Mouse (Mus musculus): ENCODE measurements around the gene Arhgap35. TPM values are rescaled to one million over a fixed set of nuclear protein-coding genes. Genes with fewer than 3 reads are reported as not detected.

The Arhgap35 gene
- polyA plus RNA-seq, 1 experiment from 2014 or later, result 11.5 TPM

GRCm38 (mm10) chr7:16493361-16493760, 121.4 kb downstream of the Arhgap35 start:
- H3K4me1 ChIP-seq (replicated peaks; ENCODE audit: control insufficient read depth, insufficient read depth, low read length), result no peaks in the 10 kb centered on the region
- ATAC-seq (replicated peaks; ENCODE audit: low FRiP score) (no peak), DNase-seq (ENCODE audit: low spot score) (no peak)
- WGBS, result 42% methylated on average over 2 of the region's 2 CpGs
- no peak overlapping the region for H3K27ac ChIP-seq (ENCODE audit: low read depth, low read length)
- H3K4me3 ChIP-seq (ENCODE audit: low read depth, low read length), result no peak overlapping the region
- H3K36me3 ChIP-seq (ENCODE audit: control insufficient read depth, insufficient read depth, low read length), result peaks cover 12% of the 10 kb centered on the region
- H3K9ac ChIP-seq (ENCODE audit: low read depth, low read length), result no peak overlapping the region
- no peak overlapping the region for H3K4me2 ChIP-seq
- no peaks in the 10 kb centered on the region for H3K27me3 ChIP-seq (replicated peaks; ENCODE audit: control insufficient read depth, insufficient read depth, low read length)
- H3K9me3 ChIP-seq (ENCODE audit: control insufficient read depth, low read length), result no peaks in the 10 kb centered on the region

GRCm38 (mm10) chr7:16492211-16492610, 122.6 kb downstream of the Arhgap35 start:
- DNase-seq (ENCODE audit: low spot score), result no peak
- peaks cover 1% of the 10 kb centered on the region; the same call in 1 of the 2 replicates for H3K36me3 ChIP-seq (ENCODE audit: control insufficient read depth, insufficient read depth, low read length)
- no peaks in the 10 kb centered on the region for H3K27me3 ChIP-seq (replicated peaks; ENCODE audit: control insufficient read depth, insufficient read depth, low read length)
- no peak for ATAC-seq (replicated peaks; ENCODE audit: low FRiP score)
- WGBS, result 62% methylated on average over 3 of the region's 3 CpGs
- no peak overlapping the region for H3K4me3 ChIP-seq (ENCODE audit: low read depth, low read length)
- no peaks in the 10 kb centered on the region for H3K4me1 ChIP-seq (replicated peaks; ENCODE audit: control insufficient read depth, insufficient read depth, low read length)
- no peak overlapping the region for H3K27ac ChIP-seq (ENCODE audit: low read depth, low read length)
- H3K4me2 ChIP-seq, result no peak overlapping the region
- H3K9me3 ChIP-seq (ENCODE audit: control insufficient read depth, low read length), result no peaks in the 10 kb centered on the region
- no peak overlapping the region for H3K9ac ChIP-seq (ENCODE audit: low read depth, low read length)

DNA sequence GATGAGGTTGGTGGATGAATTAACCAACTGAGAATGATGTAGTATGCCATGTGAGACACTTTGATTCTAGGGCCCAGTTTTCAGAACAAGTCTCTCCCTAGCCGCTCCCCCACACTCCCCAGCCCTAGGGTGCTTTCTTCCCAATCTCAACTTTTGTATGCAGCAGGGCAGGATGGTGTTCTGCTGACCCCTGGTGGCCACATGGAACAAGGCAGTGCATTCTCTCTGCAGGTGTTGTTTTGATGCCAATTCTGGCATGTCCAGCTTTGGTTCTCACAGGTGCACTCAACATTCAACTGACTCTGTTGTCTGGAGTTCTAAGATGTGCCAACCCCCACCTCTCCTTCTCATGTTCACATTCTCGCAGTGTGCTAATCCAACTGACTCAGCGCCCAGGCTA, 123.0 kb downstream of the Arhgap35 start:
- ATAC-seq (replicated peaks; ENCODE audit: low FRiP score) (0 out of 2 replicates have a peak, but pooled peaks have one; percentile 40), DNase-seq (ENCODE audit: low spot score) (peak; percentile 57)
- no peaks in the 10 kb centered on the region for H3K9me3 ChIP-seq (ENCODE audit: control insufficient read depth, low read length)
- H3K4me2 ChIP-seq, result no peak overlapping the region
- WGBS, result 24% methylated on average over 3 of the region's 3 CpGs
- no peaks in the 10 kb centered on the region for H3K27me3 ChIP-seq (replicated peaks; ENCODE audit: control insufficient read depth, insufficient read depth, low read length)
- H3K4me3 ChIP-seq (ENCODE audit: low read depth, low read length), result no peak overlapping the region
- H3K36me3 ChIP-seq (ENCODE audit: control insufficient read depth, insufficient read depth, low read length), result no peaks in the 10 kb centered on the region; the same call in 1 of the 2 replicates
- no peak overlapping the region for H3K9ac ChIP-seq (ENCODE audit: low read depth, low read length)
- no peaks in the 10 kb centered on the region for H3K4me1 ChIP-seq (replicated peaks; ENCODE audit: control insufficient read depth, insufficient read depth, low read length)
- H3K27ac ChIP-seq (ENCODE audit: low read depth, low read length), result no peak overlapping the region

DNA sequence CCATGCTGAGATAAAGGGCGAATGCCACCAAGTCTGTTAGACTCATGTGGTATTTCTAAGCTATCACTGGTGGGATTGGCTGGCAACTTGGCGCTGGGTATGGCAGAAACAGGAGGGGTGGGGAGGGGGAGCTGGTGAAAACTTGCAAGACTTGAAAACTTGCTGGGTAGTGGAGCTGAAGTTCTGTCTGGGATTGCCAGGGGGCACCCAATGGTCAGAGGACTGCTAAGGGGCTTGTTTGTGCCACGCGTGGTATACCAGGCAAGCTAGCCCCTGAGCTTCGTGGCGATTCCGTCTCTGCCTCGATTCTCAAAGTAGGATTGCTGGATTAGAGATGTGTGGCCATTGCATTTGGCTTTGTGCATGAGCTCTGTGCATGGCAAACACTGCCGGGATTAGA, 124.8 kb downstream of the Arhgap35 start:
- no peak for ATAC-seq (replicated peaks; ENCODE audit: low FRiP score)
- Histone ChIP-seq H3K36me3 (ENCODE audit: control insufficient read depth, insufficient read depth, low read length) (no peaks in the 10 kb centered on the region), H3K9me3 (ENCODE audit: control insufficient read depth, low read length) (no peaks in the 10 kb centered on the region), H3K9ac (ENCODE audit: low read depth, low read length) (no peak overlapping the region), H3K4me1 (replicated peaks; ENCODE audit: control insufficient read depth, insufficient read depth, low read length) (no peaks in the 10 kb centered on the region), H3K4me3 (ENCODE audit: low read depth, low read length) (no peak overlapping the region), H3K27ac (ENCODE audit: low read depth, low read length) (no peak overlapping the region), H3K27me3 (replicated peaks; ENCODE audit: control insufficient read depth, insufficient read depth, low read length) (no peaks in the 10 kb centered on the region), H3K4me2 (no peak overlapping the region)
- DNase-seq (ENCODE audit: low spot score), result no peak
- 81% methylated on average over 9 of the region's 9 CpGs for WGBS

GRCm38 (mm10) chr7:16488816-16489215, 126.0 kb downstream of the Arhgap35 start:
- no peak for ATAC-seq (replicated peaks; ENCODE audit: low FRiP score)
- Histone ChIP-seq H3K9me3 (ENCODE audit: control insufficient read depth, low read length) (no peaks in the 10 kb centered on the region), H3K4me1 (replicated peaks; ENCODE audit: control insufficient read depth, insufficient read depth, low read length) (no peaks in the 10 kb centered on the region), H3K27ac (ENCODE audit: low read depth, low read length) (no peak overlapping the region), H3K36me3 (ENCODE audit: control insufficient read depth, insufficient read depth, low read length) (no peaks in the 10 kb centered on the region), H3K4me2 (no peak overlapping the region), H3K9ac (ENCODE audit: low read depth, low read length) (no peak overlapping the region), H3K4me3 (ENCODE audit: low read depth, low read length) (no peak overlapping the region), H3K27me3 (replicated peaks; ENCODE audit: control insufficient read depth, insufficient read depth, low read length) (no peaks in the 10 kb centered on the region)
- no peak for DNase-seq (ENCODE audit: low spot score)

DNA sequence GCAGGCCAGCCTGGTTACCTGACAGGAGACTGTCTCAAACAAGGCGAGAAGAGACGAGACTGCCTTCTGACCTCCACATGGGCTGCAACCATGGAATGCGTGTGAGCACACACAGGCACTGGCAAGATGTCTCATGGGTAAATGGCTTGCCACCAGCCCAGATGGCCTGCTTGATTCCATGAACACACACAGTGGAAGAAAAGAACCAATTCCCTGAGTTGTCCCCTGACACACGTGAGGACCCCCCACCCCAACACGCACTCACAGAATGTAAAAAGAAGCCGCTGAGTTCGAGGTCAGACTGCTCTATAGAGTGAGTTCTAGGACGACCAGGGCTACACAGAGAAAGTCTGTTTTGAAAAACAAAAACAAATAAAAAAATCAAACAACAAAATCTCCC, 137.2 kb downstream of the Arhgap35 start, which contains the start of gene Npas1:
Gene Npas1, minus strand, starts transcription at position 101 of the 400 bp plus-strand sequence.
- peak within 1 kb of the TSS; percentile 57 for H3K4me2 ChIP-seq
- no peaks in the 10 kb centered on the region for H3K9me3 ChIP-seq (ENCODE audit: control insufficient read depth, low read length)
- H3K27ac ChIP-seq (ENCODE audit: low read depth, low read length), result no peak within 1 kb of the TSS
- DNase-seq (ENCODE audit: low spot score), result no peak
- H3K27me3 ChIP-seq (replicated peaks; ENCODE audit: control insufficient read depth, insufficient read depth, low read length), result peaks cover 53% of the 10 kb centered on the region
- ATAC-seq (replicated peaks; ENCODE audit: low FRiP score), result no peak
- H3K4me1 ChIP-seq (replicated peaks; ENCODE audit: control insufficient read depth, insufficient read depth, low read length), result peaks cover 9% of the 10 kb centered on the region
- 83% methylated on average over 8 of the region's 8 CpGs for WGBS
- H3K9ac ChIP-seq (ENCODE audit: low read depth, low read length), result no peak within 1 kb of the TSS
- no peaks in the 10 kb centered on the region for H3K36me3 ChIP-seq (ENCODE audit: control insufficient read depth, insufficient read depth, low read length)
- H3K4me3 ChIP-seq (ENCODE audit: low read depth, low read length), result peak within 1 kb of the TSS; percentile 34

GRCm38 (mm10) chr7:16476600-16476989, 138.2 kb downstream of the Arhgap35 start:
- WGBS, result 3% methylated on average over 34 of the region's 34 CpGs
- Histone ChIP-seq H3K9ac (ENCODE audit: low read depth, low read length) (no peak overlapping the region), H3K36me3 (ENCODE audit: control insufficient read depth, insufficient read depth, low read length) (no peaks in the 10 kb centered on the region), H3K4me3 (ENCODE audit: low read depth, low read length) (peak overlapping the region; percentile 34), H3K4me2 (peak overlapping the region; percentile 57), H3K4me1 (replicated peaks; ENCODE audit: control insufficient read depth, insufficient read depth, low read length) (peaks cover 9% of the 10 kb centered on the region), H3K9me3 (ENCODE audit: control insufficient read depth, low read length) (no peaks in the 10 kb centered on the region), H3K27me3 (replicated peaks; ENCODE audit: control insufficient read depth, insufficient read depth, low read length) (peaks cover 62% of the 10 kb centered on the region), H3K27ac (ENCODE audit: low read depth, low read length) (no peak overlapping the region)
- DNase-seq (ENCODE audit: low spot score) (no peak), ATAC-seq (replicated peaks; ENCODE audit: low FRiP score) (0 out of 2 replicates have a peak, but pooled peaks have one; percentile 20)

DNA sequence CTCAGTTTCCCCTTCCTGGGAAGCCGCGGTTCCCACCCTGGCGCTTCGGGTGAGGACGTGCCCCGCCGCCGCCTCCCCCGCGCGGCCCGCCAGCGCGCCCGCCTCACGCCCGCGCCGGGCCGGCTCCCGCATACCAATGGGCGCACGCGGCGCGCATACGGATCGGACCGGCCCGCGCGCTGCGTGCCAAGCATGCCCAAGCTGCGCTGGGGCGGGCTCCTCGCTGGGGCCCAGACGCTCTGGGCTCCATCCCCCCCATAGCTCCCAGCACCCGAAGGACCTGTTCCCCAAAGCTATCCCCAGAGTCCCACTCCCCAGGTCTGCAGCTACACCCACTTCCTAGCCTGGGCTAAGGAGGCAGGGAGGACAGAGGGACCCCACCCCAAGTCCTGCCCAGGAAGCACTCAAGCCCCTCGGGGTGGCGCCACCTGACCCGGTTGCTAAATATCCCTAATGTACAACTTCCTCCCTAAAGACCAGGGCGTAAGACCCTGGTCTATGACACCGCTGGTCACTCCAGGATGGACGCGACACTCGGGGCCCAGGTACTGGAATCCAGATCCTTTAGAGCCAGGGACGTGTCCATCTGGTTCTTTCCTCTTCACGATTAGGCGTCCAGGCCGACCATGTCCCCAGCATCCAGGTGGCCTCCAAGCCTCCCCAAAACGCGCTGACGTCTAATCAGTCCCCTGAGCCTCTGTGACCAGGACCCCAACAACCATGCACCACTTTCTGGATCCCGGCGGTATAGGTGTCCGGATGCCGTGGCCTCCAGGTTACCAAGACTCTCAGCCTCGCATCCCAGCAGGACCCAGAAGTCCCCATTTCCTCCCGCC, 138.8 kb downstream of the Arhgap35 start:
- peaks cover 67% of the 10 kb centered on the region for H3K27me3 ChIP-seq (replicated peaks; ENCODE audit: control insufficient read depth, insufficient read depth, low read length)
- no peak overlapping the region for H3K27ac ChIP-seq (ENCODE audit: low read depth, low read length)
- DNase-seq (ENCODE audit: low spot score) (no peak), ATAC-seq (replicated peaks; ENCODE audit: low FRiP score) (0 out of 2 replicates have a peak, but pooled peaks have one; percentile 7)
- no peaks in the 10 kb centered on the region for H3K9me3 ChIP-seq (ENCODE audit: control insufficient read depth, low read length)
- peak overlapping the region; percentile 57 for H3K4me2 ChIP-seq
- H3K9ac ChIP-seq (ENCODE audit: low read depth, low read length), result no peak overlapping the region
- H3K4me3 ChIP-seq (ENCODE audit: low read depth, low read length), result peak overlapping the region; percentile 34
- 2% methylated on average over 42 of the region's 59 CpGs for WGBS
- peaks cover 9% of the 10 kb centered on the region for H3K4me1 ChIP-seq (replicated peaks; ENCODE audit: control insufficient read depth, insufficient read depth, low read length)
- no peaks in the 10 kb centered on the region for H3K36me3 ChIP-seq (ENCODE audit: control insufficient read depth, insufficient read depth, low read length)

DNA sequence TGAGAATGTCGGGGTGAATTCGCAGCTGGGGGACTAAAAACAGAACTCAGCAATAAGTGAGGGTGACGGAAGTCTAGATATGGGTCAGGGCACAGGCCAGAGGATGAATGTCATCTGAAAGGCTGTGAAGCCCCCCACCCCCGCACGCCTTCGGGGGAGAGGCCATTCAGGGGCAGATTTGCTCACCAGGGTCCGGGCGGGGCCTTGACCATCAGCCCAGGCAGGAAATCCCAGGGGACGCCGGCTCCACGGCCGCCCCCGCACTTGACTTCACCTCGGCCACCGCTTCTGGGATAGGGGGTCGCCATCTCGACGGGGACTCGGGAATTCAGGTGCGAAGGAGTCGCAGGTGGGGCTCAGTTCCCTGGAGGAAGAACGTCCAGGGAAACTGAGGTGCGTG, 139.5 kb downstream of the Arhgap35 start:
- no peaks in the 10 kb centered on the region for H3K36me3 ChIP-seq (ENCODE audit: control insufficient read depth, insufficient read depth, low read length)
- no peak overlapping the region for H3K27ac ChIP-seq (ENCODE audit: low read depth, low read length)
- peaks cover 73% of the 10 kb centered on the region for H3K27me3 ChIP-seq (replicated peaks; ENCODE audit: control insufficient read depth, insufficient read depth, low read length)
- WGBS, result 4% methylated on average over 23 of the region's 23 CpGs
- H3K4me1 ChIP-seq (replicated peaks; ENCODE audit: control insufficient read depth, insufficient read depth, low read length), result peaks cover 9% of the 10 kb centered on the region
- H3K9ac ChIP-seq (ENCODE audit: low read depth, low read length), result no peak overlapping the region
- H3K4me3 ChIP-seq (ENCODE audit: low read depth, low read length), result peak overlapping the region; percentile 34
- H3K4me2 ChIP-seq, result peak overlapping the region; percentile 57
- ATAC-seq (replicated peaks; ENCODE audit: low FRiP score), result no peak
- no peak for DNase-seq (ENCODE audit: low spot score)
- no peaks in the 10 kb centered on the region for H3K9me3 ChIP-seq (ENCODE audit: control insufficient read depth, low read length)
